ENCODE assay signal across 9 mouse cellular contexts in the genomic region with DNA sequence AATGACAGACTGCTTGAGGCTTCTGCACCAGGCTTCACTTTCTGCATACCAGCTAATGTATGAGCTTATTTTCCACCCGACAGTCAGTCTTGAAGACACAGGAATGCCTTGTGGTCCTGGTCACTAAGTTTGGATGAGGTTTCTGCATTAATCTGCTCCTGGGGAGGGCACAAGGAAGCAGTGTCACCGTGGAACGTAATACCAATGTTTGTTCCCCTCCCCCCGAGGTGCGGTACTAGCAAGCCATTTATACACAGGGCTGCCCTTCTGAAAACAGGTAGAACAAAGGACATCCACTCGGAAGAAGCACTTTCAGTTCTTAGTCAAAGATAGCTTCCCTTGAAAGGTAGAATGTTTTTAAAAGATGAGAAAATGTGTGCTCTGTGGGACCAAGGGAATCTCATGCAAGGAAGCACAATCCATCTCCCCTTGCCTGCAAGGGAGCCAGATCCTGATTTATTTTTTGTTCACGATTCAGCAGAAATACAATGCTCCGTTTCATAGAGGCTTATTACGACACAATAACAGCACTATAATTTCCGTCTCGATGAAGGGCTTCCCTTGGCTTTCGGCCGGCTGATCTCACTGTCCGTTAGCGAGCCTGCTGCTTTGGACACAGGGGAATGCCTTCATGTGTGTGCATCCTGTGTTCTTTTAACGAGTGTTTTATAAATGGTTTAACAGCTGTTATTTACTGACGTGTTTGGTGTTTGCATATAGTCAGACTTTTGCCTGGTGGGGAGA. TPM values are rescaled to one million over a fixed set of nuclear protein-coding genes. Genes with fewer than 3 reads are reported as not detected.
DNase-seq lines count a peak whose midpoint lies in the region; ATAC-seq and TF ChIP-seq lines count a peak whose summit lies in the region.
"Had no signal": no experiment of that assay in that cellular context is flagged by ENCODE, and none has a peak within 500 bp of the region (broad histone marks: within the 10 kb centered on the region; RNA-seq: fewer than 3 reads in every experiment).

No protein-coding gene starts in this region.

- H3K9ac ChIP-seq in liver, adult 2 months (ENCODE audit: low read depth, low read length) = peak overlapping the region; percentile 75
- no peak overlapping the region for H3K9ac ChIP-seq in intestine, embryonic 15.5 days
- H3K9ac ChIP-seq in neural tube, embryonic 14.5 days (replicated peaks; ENCODE audit: low read depth, low read length) = peak overlapping the region; percentile 25; the same call in 1 of the 2 replicates

- ATAC-seq in intestine, embryonic 15.5 days = peak; percentile 34; the same call in 1 of the 2 replicates
- peak; percentile 76 for ATAC-seq in neural tube, embryonic 14.5 days (ENCODE audit: low read depth)
- ATAC-seq: Patski had no signal

- H3K79me2 ChIP-seq in liver, adult 2 months (ENCODE audit: control insufficient read depth, insufficient read depth, low read length) = no peaks in the 10 kb centered on the region

- H3K4me2 ChIP-seq in intestine, embryonic 15.5 days (replicated peaks) = peak overlapping the region; percentile 18
- peak overlapping the region; percentile 35 for H3K4me2 ChIP-seq in neural tube, embryonic 14.5 days (ENCODE audit: low read depth, low read length)

- 15% methylated on average over 17 of the region's 17 CpGs for WGBS in liver, adult 2 months
- WGBS in intestine, embryonic 15.5 days = 42% methylated on average over 17 of the region's 17 CpGs
- WGBS in neural tube, embryonic 14.5 days = 20% methylated on average over 17 of the region's 17 CpGs

- DNase-seq in liver, adult 2 months (ENCODE audit: extremely low read depth, low read depth, low spot score) = peak; percentile 82
- DNase-seq in liver = no peak
- DNase-seq in forelimb bud, embryonic 11.5 days (ENCODE audit: low read depth, low spot score) = peak; percentile 21
- peak; percentile 44 for DNase-seq in left cerebral cortex, postnatal 4 days
- DNase-seq in spleen, postnatal 36 days (ENCODE audit: low spot score in 2 of 2) = no peak
- DNase-seq in ovary, adult 18-20 months (ENCODE audit: low spot score) = no peak

- no peaks in the 10 kb centered on the region for H3K36me3 ChIP-seq in liver, adult 2 months (ENCODE audit: control insufficient read depth, insufficient read depth, low read length)
- H3K36me3 ChIP-seq in intestine, embryonic 15.5 days = no peaks in the 10 kb centered on the region
- no peaks in the 10 kb centered on the region for H3K36me3 ChIP-seq in neural tube, embryonic 14.5 days (ENCODE audit: control insufficient read depth, insufficient read depth, low read length)

- H3K4me3 ChIP-seq in liver, adult 2 months (ENCODE audit: insufficient read depth, low read depth, low read length) = peak overlapping the region; percentile 15; the same call in 1 of the 2 replicates
- no peak overlapping the region for H3K4me3 ChIP-seq in intestine, embryonic 15.5 days (replicated peaks)
- H3K4me3 ChIP-seq in neural tube, embryonic 14.5 days (ENCODE audit: low read depth, low read length) = no peak overlapping the region

- H3K27me3 ChIP-seq in liver, adult 2 months (ENCODE audit: control insufficient read depth, insufficient read depth, low read length) = no peaks in the 10 kb centered on the region
- H3K27me3 ChIP-seq in intestine, embryonic 15.5 days (replicated peaks) = no peaks in the 10 kb centered on the region
- no peaks in the 10 kb centered on the region for H3K27me3 ChIP-seq in neural tube, embryonic 14.5 days (ENCODE audit: control insufficient read depth, insufficient read depth, low read length)

- H3K9me3 ChIP-seq in intestine, embryonic 15.5 days = no peaks in the 10 kb centered on the region
- H3K9me3 ChIP-seq in neural tube, embryonic 14.5 days (ENCODE audit: control insufficient read depth, low read length) = no peaks in the 10 kb centered on the region

- no peak for TF ChIP-seq POLR2A in liver, adult 2 months (IDR thresholded peaks at IDR 0.05; ENCODE audit: extremely low read depth, insufficient read depth, low read length)

- TF ChIP-seq CTCF in liver, adult 2 months (IDR thresholded peaks at IDR 0.05; ENCODE audit: low read depth, low read length) = no peak

- peak overlapping the region; percentile 79 for H3K27ac ChIP-seq in liver, adult 2 months (replicated peaks; ENCODE audit: insufficient read depth, low read depth, low read length)
- 0 out of 2 replicates have a peak overlapping the region, but pooled peaks have one; percentile 54 for H3K27ac ChIP-seq in intestine, embryonic 15.5 days
- peak overlapping the region; percentile 71; the same call in 1 of the 2 replicates for H3K27ac ChIP-seq in neural tube, embryonic 14.5 days (ENCODE audit: low read depth, low read length)

- intact Hi-C loops in left cerebral cortex, postnatal 4 days (cut with DNase I) = no loop called here

- peaks cover 10% of the 10 kb centered on the region; the same call in 1 of the 2 replicates for H3K4me1 ChIP-seq in liver, adult 2 months (ENCODE audit: control insufficient read depth, insufficient read depth, low read length)
- H3K4me1 ChIP-seq in intestine, embryonic 15.5 days (replicated peaks) = no peaks in the 10 kb centered on the region
- peaks cover 3% of the 10 kb centered on the region; the same call in 1 of the 2 replicates for H3K4me1 ChIP-seq in neural tube, embryonic 14.5 days (ENCODE audit: control insufficient read depth, insufficient read depth, low read length)

RNA-seq across cellular contexts. Expression of gene Cd28, which starts 48.6 kb away (rescaled TPM):
- 0.28 and 0.54 TPM in 2 replicates for total RNA-seq in liver, adult 2 months (2014; rRNA removed)
- polyA plus RNA-seq in liver, adult 2 months (2012; rRNA removed) = 0.06 and 0.10 TPM in 2 replicates
- 0.15 and 0.25 TPM in 2 replicates for polyA plus RNA-seq in intestine, embryonic 15.5 days (2015; fragmentation: Nextera tagmentation; extraction: Ambion mirVana)
- total RNA-seq in left cerebral cortex, postnatal 4 days (2021) = under 1 TPM in 1 of 2 experiments, not detected in 1; 0.12 TPM
- 0.04 and 0.12 TPM in 2 replicates for polyA plus RNA-seq in neural tube, embryonic 14.5 days (2014; fragmentation: Nextera tagmentation; extraction: Ambion mirVana)
- polyA plus RNA-seq: Patski had no signal

Comparison
In these comparisons a context has a peak if more than half of its experiments do, and no peak if none do; other contexts are left out.
1. DNase-seq: peak in liver, adult 2 months (single experiment), forelimb bud, embryonic 11.5 days (single experiment) and left cerebral cortex, postnatal 4 days (single experiment); none in liver (single experiment), spleen, postnatal 36 days (0 of 2) and ovary, adult 18-20 months (single experiment).
2. Peak in every context shown above with its lines, with median percentiles within 50 percentile points of each other: H3K27ac ChIP-seq.